Mouse (Mus musculus) layer of hippocampus, postnatal 25 days (tissue): ENCODE measurements at regions not wholly inside any gene's neighbourhood (a gene's known extent, or its start where the extent isn't known, plus 50 kb on each side); places are given as distances from the start of the nearest gene placed in this dataset.

Source experiments
- DNase-seq, 2 experiments: peaks; one replicate each; pipeline ENCODE4 v3.0.0; 2022; ENCODE audit warnings: mixed read lengths in 2 of 2, low spot score in 1 of 2; ENCODE audit errors: extremely low spot score in 1 of 2

DNA sequence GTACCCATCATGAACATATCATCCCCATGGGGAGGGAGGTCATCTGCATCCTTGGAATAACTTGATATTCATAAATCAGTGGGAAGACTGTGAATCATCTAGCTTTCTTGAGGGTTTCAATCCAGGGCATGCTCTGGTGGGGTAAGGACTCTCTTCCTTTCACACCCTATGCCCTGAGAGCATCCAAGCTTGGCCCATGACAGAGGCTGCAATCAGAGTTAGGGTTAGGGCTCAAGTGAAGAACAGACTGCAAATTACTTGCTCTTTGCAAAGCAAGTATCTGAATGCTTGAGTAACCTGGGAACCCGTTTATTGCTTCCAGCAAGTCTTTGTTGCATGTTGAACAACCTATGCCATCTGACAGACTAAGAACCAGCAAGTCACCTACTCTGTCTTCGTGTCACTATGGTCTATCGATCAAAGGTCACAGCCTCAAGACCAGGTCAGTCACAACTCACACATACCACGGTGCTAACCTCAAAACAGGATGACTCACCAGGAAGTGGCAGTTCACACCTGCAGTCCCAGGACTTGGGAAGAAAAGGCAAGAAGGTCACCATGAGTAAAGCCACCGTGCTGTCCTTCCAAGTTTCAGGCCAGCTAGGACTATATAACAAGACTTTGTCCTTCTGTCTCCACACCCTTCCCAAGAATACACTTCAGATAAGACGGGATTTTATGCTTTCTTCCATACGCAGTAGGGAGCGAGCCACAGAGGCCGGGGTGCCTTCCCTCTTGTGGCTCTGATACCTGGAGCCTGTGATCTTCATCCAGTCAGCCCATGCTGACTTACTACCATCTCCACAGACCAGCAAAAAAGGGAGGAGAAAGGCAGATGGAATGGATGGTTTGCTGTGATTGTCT, 129.7 kb upstream of the Irf2bp2 start:
- DNase-seq: no peak

GRCm38 (mm10) chr8:126721621-126722020, 127.8 kb upstream of the Irf2bp2 start:
- no peak for DNase-seq

- no peak for DNase-seq
These were observed 126.8 kb upstream of the Irf2bp2 start for GRCm38 (mm10) chr8:126720473-126721145.

GRCm38 (mm10) chr8:126719748-126720147, 126.0 kb upstream of the Irf2bp2 start:
- no peak for DNase-seq

GRCm38 (mm10) chr8:126717652-126718155, 123.9 kb upstream of the Irf2bp2 start:
- DNase-seq: no peak

GRCm38 (mm10) chr8:126715666-126716065, 121.9 kb upstream of the Irf2bp2 start:
- DNase-seq: no peak

- DNase-seq: no peak
These were observed 119.9 kb upstream of the Irf2bp2 start for GRCm38 (mm10) chr8:126713602-126714145.

DNA sequence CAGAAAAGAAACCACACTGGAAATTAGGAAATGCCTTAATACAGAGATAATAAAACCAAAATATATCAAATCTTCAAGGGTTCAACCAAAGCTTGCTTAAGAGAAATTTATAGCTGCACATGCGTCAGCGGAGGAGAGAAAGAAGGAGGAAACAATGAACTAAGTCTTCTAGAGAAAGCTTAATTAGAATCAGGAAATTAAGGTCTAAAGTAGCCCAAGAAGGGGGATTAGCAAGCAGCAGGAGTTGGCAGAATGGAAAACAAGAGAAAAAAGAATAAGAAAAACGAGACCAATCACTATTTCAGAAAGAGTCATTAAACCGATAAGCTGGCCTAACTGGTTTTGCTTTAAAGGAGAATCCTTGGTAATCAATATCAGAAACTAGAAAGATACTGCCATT, 119.4 kb upstream of the Irf2bp2 start:
- no peak for DNase-seq

GRCm38 (mm10) chr8:126712749-126713148, 119.0 kb upstream of the Irf2bp2 start:
- no peak for DNase-seq

DNA sequence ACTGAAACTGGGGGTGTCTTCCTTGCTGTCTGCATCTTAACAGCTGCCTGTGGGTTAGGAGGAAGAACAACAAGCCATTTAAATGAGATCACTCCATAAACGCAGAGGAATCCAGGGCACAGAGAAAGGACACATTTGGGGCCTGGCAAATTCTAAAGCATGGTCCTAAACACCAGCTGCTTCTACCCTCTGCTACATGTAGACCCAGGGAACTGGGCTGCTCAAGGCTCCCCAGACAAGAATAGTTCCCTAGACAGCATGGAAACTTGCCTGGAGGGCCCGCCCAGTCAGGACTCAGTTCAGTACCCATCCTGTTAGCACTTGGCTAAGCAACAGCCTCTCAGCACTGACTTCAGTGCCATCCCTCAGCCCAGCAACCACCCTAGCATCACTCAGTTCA, 115.2 kb upstream of the Irf2bp2 start:
- DNase-seq: no peak

DNA sequence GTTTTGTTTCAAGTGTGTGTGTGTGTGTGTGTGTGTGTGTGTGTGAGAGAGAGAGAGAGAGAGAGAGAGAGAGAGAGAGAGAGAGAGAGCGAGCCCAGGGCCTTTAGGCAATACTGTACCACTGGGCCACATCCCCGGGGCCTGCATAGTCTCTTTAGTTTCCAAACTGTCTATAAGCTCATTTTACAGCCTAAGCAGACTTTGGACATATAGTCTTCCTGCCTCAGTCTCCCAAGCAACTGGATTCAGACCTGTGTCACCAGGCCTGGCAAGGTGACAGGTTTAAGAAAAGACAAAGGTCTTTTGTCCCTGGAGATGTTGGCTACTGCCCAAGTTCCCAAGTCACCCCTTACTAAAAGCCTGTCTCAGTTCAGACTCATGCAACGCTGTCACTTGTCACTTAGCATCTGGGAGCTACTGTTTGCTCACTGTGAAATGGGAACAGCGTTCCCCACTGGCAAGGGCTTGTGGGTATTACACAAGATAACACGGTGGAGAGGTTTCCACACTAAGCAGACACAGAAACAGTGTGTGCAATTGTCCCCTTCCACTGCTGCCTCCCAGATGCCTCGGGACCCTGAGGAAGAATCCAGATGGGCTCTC, 113.6 kb upstream of the Irf2bp2 start:
- DNase-seq: no peak

DNA sequence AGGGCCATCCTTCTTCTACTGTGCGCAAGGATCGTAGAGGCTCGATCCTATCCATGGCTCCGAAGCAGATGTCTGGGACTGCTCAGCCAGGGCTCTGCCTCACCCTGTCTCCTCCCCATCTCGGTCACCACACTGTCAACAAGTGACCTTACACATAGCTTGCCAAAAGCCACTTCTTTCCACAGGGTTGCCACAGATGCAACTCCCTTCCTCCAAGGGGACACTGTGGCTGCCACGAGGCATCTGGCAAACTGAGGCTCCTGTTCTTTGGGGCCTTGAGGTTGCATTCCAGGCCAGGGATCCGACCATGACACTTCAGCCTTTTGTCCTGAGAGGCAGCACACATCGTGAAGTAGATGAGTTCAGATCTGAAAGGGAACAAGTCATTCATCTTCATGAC, 112.5 kb upstream of the Irf2bp2 start:
- no peak for DNase-seq

DNA sequence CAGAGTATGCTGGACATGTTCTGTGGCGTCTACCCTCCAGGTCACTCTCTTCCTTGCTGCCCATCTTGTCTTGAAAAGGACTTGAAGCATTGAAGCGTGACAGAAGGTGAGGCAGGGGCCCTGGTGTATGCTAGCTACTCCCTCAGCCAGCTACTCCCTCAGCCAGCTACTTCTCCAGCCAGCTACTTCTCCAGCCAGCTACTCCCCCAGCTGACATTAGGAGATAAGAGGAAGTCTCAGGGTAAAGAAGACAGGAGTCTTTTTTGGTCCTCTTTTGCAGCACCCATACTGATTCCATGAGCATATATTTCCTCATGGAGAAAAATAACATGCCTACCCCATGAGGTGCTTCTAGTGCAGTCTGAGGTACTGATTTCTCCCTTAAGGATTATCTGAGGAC, 111.6 kb upstream of the Irf2bp2 start:
- no peak for DNase-seq

DNA sequence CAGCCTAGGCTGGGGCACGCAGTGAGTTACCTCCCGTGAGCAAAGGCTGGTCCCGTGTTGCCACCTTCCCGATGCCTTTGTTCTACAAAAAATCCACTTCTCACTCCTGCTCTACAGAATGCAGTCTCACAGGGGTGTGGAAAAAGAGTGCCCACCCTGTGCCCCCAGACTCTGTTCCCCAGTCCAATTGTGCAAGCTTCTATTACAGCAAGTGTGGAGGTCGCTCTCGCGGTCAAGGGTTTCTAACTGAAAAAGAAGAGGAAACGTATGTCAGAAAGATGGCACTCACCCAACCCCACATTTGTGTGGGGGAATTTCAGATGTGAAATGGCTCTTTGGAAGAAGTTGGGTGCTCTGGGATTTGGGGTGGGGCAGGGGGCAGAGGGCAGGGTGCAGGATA, 110.9 kb upstream of the Irf2bp2 start:
- DNase-seq: no peak

DNA sequence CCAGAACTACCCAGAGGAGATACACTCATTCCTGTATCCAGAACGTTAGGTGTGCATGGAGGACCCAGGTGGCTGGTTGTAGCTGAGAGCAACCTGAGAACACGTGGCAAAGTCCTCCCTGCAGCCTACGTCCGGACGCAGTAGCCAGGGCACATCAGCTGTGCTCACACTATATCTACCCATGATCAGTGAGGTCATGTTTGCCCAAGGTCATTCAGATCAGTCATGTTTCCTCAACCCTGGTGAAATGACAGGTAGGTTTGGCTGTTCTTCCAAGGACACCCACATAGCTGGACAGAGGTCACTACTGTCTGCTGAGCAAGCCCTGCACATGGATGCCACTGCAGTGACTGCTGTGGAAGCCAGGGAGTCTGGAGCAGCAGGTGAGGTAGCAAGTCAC, 109.8 kb upstream of the Irf2bp2 start:
- DNase-seq: no peak

DNA sequence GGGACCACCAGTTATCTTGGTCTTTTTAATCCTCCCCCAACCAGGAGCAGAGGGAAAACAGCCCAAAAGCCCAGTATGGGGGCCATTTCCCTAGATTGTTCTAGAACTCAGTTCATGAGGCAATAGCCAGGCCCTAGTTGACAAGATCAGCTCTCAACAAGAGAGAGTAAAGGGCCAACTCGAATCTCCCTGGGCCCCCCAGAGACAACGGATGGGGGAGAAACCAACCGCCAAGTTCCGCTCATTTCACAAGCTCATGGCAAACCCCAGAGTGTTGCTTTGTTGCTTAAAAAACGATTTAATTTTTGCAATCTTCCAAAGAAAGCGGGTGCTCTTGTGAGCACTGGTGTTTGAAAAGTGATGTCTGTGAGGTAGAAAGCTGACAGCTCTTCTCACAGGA, 108.5 kb upstream of the Irf2bp2 start:
- DNase-seq: no peak

GRCm38 (mm10) chr8:126699389-126699775, 105.6 kb upstream of the Irf2bp2 start:
- DNase-seq: no peak

DNA sequence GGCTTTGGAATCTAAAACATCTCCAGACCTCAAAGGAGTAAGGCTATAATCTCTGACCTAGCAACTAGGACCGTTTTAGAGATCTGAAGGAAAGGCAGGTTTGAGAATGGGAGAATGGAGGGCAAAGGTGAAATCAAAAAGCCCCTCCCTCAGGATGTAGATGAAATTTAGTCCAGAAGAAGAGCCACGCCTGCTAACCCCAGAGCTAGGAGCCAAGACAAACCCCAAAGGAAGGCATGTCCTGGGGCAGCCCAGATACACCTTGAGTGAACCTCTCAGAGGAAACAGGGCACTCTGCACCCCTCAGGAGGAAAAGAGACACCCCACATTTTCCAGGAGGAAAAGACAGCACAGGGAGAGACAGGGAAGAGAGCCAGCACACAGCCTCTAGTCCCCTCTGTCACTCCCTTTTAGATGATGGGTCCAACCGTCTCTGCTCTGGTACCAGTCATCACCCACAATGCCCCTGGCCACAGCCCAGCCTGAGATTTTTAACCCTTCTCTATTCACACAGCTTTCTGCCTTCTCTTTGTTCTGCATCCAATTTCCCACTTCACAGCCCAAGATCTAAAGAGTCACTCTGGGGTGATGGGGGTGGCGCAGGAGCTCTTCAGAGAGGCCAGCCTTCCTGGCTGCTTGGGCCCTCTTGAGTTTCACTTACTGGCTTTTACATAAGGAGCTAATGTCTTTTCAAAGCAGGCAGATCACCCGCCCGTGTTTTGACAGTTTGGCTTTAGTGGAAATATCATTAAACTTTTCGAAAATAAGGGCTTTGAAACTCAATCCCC, 105.0 kb upstream of the Irf2bp2 start:
- no peak for DNase-seq

DNA sequence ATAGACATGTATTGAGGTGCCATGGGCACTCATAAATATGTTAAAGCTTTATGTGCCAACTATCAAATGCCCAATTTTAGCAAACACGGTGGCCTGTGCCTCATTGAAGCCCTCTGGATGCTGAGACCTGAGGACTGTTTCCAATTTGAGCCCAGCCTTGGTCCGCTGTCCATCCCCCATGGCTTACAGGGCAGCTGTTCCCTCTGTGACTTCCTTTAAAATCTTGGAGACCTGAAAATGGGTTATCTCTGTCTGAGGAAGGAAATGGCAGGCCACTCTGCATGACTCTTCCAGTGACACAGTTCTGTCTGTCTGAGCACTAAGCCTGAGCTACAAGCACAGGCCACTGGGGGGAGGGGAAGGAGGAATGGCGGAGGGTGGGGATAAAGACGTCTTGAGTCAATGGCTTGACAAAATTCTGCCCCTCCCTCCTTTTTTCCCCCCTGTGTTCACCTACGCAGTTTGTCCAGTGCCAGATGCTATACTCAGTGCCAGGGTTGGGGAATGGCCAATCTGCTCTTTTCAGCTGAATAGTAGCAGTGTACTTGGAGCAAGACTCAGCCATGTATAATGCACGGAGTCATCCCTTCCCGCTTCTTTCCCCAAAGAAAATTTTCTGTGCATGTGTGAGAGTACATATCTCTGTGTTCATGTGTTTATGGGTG, 102.7 kb upstream of the Irf2bp2 start:
- DNase-seq: no peak

- DNase-seq: peak in 1 of 2 experiments; percentile 40
These were observed 100.6 kb upstream of the Irf2bp2 start for GRCm38 (mm10) chr8:126694370-126694769.
